Mouse (Mus musculus): ENCODE results near the gene Kdm7a. TPM values are rescaled to one million over a fixed set of nuclear protein-coding genes. Genes with fewer than 3 reads are reported as not detected.
A peak's percentile ranks its signal among the peaks of the same experiment; 100 is the strongest.

Gene Kdm7a
- polyA plus RNA-seq, 1 experiment from 2014 or later = 5.9 TPM

DNA sequence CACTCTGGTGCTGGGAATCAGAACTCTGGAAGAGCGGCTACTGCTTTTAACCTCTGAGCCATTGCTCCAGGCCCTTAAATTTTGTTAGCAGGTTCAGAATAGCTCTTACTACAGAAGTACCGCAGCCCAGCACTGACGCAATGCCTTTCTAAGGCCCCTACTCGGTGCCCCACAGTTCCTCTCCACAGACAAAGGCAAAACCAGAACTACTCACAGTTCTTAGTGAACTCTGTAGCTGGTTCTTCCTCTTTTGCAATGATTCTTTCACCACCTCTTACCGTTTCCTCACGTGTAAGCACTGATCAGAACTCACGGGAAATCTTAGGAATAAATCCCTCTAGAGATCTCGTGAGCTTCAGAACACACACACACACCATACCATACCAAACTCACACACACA is 24.1 kb upstream of the Kdm7a start:
- Histone ChIP-seq H3K9me3 (no peaks in the 10 kb centered on the region), H3K4me1 (no peaks in the 10 kb centered on the region), H3K36me3 (no peaks in the 10 kb centered on the region), H3K4me3 (replicated peaks) (no peak overlapping the region), H3K27me3 (replicated peaks) (no peaks in the 10 kb centered on the region), H3K27ac (no peak overlapping the region), H3K9ac (no peak overlapping the region), H3K4me2 (no peak overlapping the region)
- ATAC-seq (ENCODE audit: insufficient read depth, low FRiP score, low read depth) = no peak
- WGBS = 83% methylated on average over 8 of the region's 8 CpGs

GRCm38 (mm10) chr6:39226610-39226955 is 20.0 kb upstream of the Kdm7a start:
- H3K27me3 ChIP-seq (replicated peaks) = no peaks in the 10 kb centered on the region
- 59% methylated on average over 9 of the region's 9 CpGs for WGBS
- H3K4me1 ChIP-seq = no peaks in the 10 kb centered on the region
- peak overlapping the region; percentile 21; the same call in 1 of the 2 replicates for H3K27ac ChIP-seq
- H3K36me3 ChIP-seq = no peaks in the 10 kb centered on the region
- no peaks in the 10 kb centered on the region for H3K9me3 ChIP-seq
- no peak overlapping the region for H3K9ac ChIP-seq
- H3K4me2 ChIP-seq = no peak overlapping the region
- H3K4me3 ChIP-seq (replicated peaks) = no peak overlapping the region
- ATAC-seq (ENCODE audit: insufficient read depth, low FRiP score, low read depth) = no peak

GRCm38 (mm10) chr6:39225876-39226609 is 19.5 kb upstream of the Kdm7a start:
- Histone ChIP-seq H3K4me2 (no peak overlapping the region), H3K4me3 (replicated peaks) (no peak overlapping the region), H3K4me1 (no peaks in the 10 kb centered on the region), H3K36me3 (no peaks in the 10 kb centered on the region), H3K9ac (no peak overlapping the region), H3K9me3 (no peaks in the 10 kb centered on the region), H3K27me3 (replicated peaks) (no peaks in the 10 kb centered on the region), H3K27ac (peak overlapping the region; percentile 21; the same call in 1 of the 2 replicates)
- ATAC-seq (ENCODE audit: insufficient read depth, low FRiP score, low read depth) = no peak
- WGBS = 40% methylated on average over 7 of the region's 7 CpGs

DNA sequence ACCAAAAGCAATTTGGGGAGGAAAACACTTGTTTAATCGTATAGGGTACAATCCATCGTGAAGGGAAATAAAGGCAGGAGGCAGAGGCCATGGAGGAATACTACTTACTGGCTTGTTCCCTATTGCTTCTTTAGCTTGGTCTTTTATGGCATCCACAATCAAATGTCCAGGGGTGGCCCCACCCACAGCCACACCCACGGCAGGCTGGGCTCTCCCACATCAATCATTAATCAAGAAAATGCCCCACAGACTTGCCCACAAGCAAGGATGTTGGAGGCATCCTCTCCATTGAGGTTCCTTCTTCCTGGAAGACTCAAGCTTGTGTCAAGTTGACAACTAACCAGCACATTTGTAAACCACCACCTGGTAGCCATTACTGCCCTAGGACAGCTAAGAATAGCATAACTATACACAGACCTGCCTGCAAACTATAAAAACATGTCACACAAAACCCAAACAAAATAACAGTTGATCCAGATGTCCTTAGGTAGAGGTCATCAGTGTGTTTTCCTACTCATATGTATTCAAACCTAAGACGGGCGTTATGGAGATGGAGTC is 16.8 kb upstream of the Kdm7a start:
- 60% methylated on average over 5 of the region's 5 CpGs for WGBS
- ATAC-seq (ENCODE audit: insufficient read depth, low FRiP score, low read depth) = no peak
- no peak overlapping the region for H3K27ac ChIP-seq

DNA sequence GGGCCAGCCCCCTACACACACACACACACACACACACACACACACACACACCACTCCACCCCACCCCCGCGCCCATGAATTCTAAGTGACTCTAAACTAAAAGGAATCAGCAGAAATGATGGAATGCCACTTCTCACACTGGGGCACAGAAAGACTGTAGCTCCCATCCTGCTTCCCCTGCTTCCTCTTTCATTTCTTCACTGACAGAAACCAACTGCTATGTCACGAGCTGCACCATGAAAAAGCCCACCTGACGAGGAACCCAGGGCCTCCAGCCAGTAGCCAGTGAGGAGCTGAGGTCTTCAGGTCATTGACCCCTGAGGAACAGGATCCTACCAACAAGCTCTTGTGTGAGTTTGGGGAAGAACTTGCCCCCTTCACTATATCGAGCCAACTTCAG is 15.9 kb upstream of the Kdm7a start:
- no peak for ATAC-seq (ENCODE audit: insufficient read depth, low FRiP score, low read depth)
- H3K4me3 ChIP-seq (replicated peaks) = no peak overlapping the region
- no peak overlapping the region for H3K27ac ChIP-seq
- no peak overlapping the region for H3K4me2 ChIP-seq
- no peaks in the 10 kb centered on the region for H3K36me3 ChIP-seq
- no peak overlapping the region for H3K9ac ChIP-seq
- H3K27me3 ChIP-seq (replicated peaks) = no peaks in the 10 kb centered on the region
- WGBS = 47% methylated on average over 5 of the region's 5 CpGs
- no peaks in the 10 kb centered on the region for H3K9me3 ChIP-seq
- 0 out of 2 replicates have a peak, but pooled peaks cover 5% of the 10 kb centered on the region for H3K4me1 ChIP-seq

More for the DNA sequence above, 16.8 kb upstream of the Kdm7a start:
- Histone ChIP-seq H3K27me3 (replicated peaks) (no peaks in the 10 kb centered on the region), H3K4me1 (0 out of 2 replicates have a peak, but pooled peaks cover 5% of the 10 kb centered on the region), H3K4me2 (no peak overlapping the region), H3K9ac (no peak overlapping the region), H3K4me3 (replicated peaks) (no peak overlapping the region), H3K36me3 (no peaks in the 10 kb centered on the region), H3K9me3 (no peaks in the 10 kb centered on the region)

GRCm38 (mm10) chr6:39217961-39218360 is 11.4 kb upstream of the Kdm7a start:
- Histone ChIP-seq H3K36me3 (no peaks in the 10 kb centered on the region), H3K4me1 (0 out of 2 replicates have a peak, but pooled peaks cover 5% of the 10 kb centered on the region), H3K9ac (no peak overlapping the region), H3K27ac (no peak overlapping the region), H3K9me3 (no peaks in the 10 kb centered on the region), H3K4me2 (no peak overlapping the region), H3K27me3 (replicated peaks) (no peaks in the 10 kb centered on the region), H3K4me3 (replicated peaks) (no peak overlapping the region)
- no peak for ATAC-seq (ENCODE audit: insufficient read depth, low FRiP score, low read depth)
- WGBS = 87% methylated on average over 2 of the region's 2 CpGs

- WGBS = 94% methylated on average over 3 of the region's 3 CpGs
- 0 out of 2 replicates have a peak, but pooled peaks cover 5% of the 10 kb centered on the region for H3K4me1 ChIP-seq
- H3K4me3 ChIP-seq (replicated peaks) = no peak overlapping the region
- H3K27ac ChIP-seq = no peak overlapping the region
- no peak overlapping the region for H3K9ac ChIP-seq
- H3K4me2 ChIP-seq = no peak overlapping the region
- H3K27me3 ChIP-seq (replicated peaks) = no peaks in the 10 kb centered on the region
- no peaks in the 10 kb centered on the region for H3K9me3 ChIP-seq
- no peak for ATAC-seq (ENCODE audit: insufficient read depth, low FRiP score, low read depth)
- no peaks in the 10 kb centered on the region for H3K36me3 ChIP-seq
Measured at GRCm38 (mm10) chr6:39217138-39217537, 10.5 kb upstream of the Kdm7a start.

GRCm38 (mm10) chr6:39214949-39215606 is 8.5 kb upstream of the Kdm7a start:
- no peak overlapping the region for H3K27ac ChIP-seq
- 0 out of 2 replicates have a peak, but pooled peaks cover 5% of the 10 kb centered on the region for H3K4me1 ChIP-seq
- H3K4me3 ChIP-seq (replicated peaks) = no peak overlapping the region
- H3K9me3 ChIP-seq = no peaks in the 10 kb centered on the region
- no peak overlapping the region for H3K9ac ChIP-seq
- H3K27me3 ChIP-seq (replicated peaks) = no peaks in the 10 kb centered on the region
- no peak for ATAC-seq (ENCODE audit: insufficient read depth, low FRiP score, low read depth)
- WGBS = 58% methylated on average over 5 of the region's 5 CpGs
- no peak overlapping the region for H3K4me2 ChIP-seq
- no peaks in the 10 kb centered on the region for H3K36me3 ChIP-seq

DNA sequence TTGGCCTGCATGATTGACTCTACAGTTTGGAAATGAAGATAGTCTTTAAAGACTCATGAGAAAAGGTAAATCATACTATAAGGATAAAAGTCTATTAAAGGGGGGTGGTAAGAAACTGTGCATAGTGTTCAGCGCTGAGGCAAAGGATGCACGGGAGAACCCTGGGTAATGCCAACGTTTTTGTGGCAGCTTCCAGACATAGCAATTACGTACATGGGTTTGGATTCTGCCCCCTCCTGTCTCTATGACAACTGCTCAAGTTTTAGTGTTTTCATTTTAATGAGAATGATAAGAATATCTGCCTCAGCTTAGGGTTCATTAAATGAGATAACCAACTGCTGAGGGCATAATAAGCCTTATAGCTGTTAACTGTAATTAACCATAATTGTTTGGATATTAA is 3.1 kb upstream of the Kdm7a start:
- Histone ChIP-seq H3K27me3 (replicated peaks) (no peaks in the 10 kb centered on the region), H3K9me3 (no peaks in the 10 kb centered on the region), H3K27ac (no peak overlapping the region), H3K36me3 (no peaks in the 10 kb centered on the region), H3K9ac (no peak overlapping the region), H3K4me2 (no peak overlapping the region), H3K4me1 (no peaks in the 10 kb centered on the region), H3K4me3 (replicated peaks) (no peak overlapping the region)
- ATAC-seq (ENCODE audit: insufficient read depth, low FRiP score, low read depth) = no peak
- 84% methylated on average over 4 of the region's 4 CpGs for WGBS

GRCm38 (mm10) chr6:39208181-39208580 is 1.6 kb upstream of the Kdm7a start:
- no peaks in the 10 kb centered on the region for H3K4me1 ChIP-seq
- H3K27ac ChIP-seq = no peak overlapping the region
- no peaks in the 10 kb centered on the region for H3K27me3 ChIP-seq (replicated peaks)
- no peak overlapping the region for H3K9ac ChIP-seq
- H3K4me2 ChIP-seq = no peak overlapping the region
- 73% methylated on average over 4 of the region's 4 CpGs for WGBS
- no peaks in the 10 kb centered on the region for H3K9me3 ChIP-seq
- ATAC-seq (ENCODE audit: insufficient read depth, low FRiP score, low read depth) = no peak
- no peak overlapping the region for H3K4me3 ChIP-seq (replicated peaks)
- no peaks in the 10 kb centered on the region for H3K36me3 ChIP-seq

DNA sequence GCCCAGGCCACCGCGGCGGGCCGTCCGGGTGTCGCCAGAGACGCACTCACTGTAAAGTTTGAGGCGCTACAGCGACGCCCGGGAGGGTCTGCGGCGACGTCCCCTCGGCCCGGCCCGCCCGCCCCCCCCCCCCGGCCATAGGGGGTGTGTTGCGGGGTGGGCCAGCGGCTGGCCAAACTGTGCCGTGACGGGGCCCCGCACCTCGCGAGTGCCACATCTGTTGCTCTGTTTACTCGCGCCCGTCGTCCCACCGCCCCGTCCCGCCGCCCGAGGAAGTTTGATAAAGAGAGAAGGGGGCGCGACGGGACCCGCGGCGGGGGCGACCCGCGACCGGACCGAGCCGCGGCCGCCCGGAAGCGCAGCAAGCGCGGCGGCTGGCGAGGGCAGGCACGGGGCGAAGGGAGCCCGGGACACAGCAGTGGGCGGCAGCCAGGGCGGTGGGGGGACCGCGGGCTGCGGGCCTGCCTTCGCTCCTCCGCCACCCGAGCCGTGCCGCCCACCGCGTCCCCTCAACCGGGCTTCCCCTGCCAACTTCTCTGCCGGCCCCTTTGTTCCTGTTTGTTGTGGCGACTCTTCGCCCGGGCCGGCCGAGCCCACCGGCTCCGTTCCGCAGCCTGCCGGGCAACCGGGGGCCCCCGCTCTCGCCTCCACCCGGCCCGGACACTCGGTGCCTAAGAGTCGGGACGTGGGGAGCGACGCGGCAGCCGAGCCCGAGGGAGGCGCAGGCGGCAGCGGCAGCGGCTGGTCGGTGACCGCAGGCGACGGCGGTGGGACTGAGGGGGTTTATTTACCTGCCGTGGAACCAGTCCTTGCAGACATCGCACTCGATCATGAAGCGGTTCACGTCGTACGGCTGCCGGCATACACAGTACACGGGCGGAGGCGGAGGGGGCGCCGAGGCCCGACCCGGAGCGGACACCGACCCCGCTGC is 674 bp downstream of the Kdm7a start:
- no peaks in the 10 kb centered on the region for H3K4me1 ChIP-seq
- peak overlapping the region; percentile 81 for H3K4me2 ChIP-seq
- H3K27me3 ChIP-seq (replicated peaks) = no peaks in the 10 kb centered on the region
- no peaks in the 10 kb centered on the region for H3K9me3 ChIP-seq
- ATAC-seq (ENCODE audit: insufficient read depth, low FRiP score, low read depth) = peak; percentile 44
- no peaks in the 10 kb centered on the region for H3K36me3 ChIP-seq
- peak overlapping the region; percentile 82 for H3K4me3 ChIP-seq (replicated peaks)
- H3K9ac ChIP-seq = peak overlapping the region; percentile 96
- peak overlapping the region; percentile 97 for H3K27ac ChIP-seq
- under 1% methylated on average over 84 of the region's 121 CpGs for WGBS
